ENCODE assay signal across 12 mouse cellular contexts in genomic region chr19:17650831-17651502, GRCm38 (mm10).
DNase-seq lines count a peak whose midpoint lies in the region; ATAC-seq and TF ChIP-seq lines count a peak whose summit lies in the region.
"Had no signal": no experiment of that assay in that cellular context is flagged by ENCODE, and none has a peak within 500 bp of the region (broad histone marks: within the 10 kb centered on the region; RNA-seq: fewer than 3 reads in every experiment).

No protein-coding gene starts in this region.

- no peaks in the 10 kb centered on the region for H3K9me3 ChIP-seq in embryonic facial prominence, embryonic 11.5 days (replicated peaks; ENCODE audit: control insufficient read depth, low read length)
- H3K9me3 ChIP-seq in neural tube, embryonic 11.5 days (ENCODE audit: control insufficient read depth, low read length) = no peaks in the 10 kb centered on the region
- H3K9me3 ChIP-seq: embryonic facial prominence, embryonic 15.5 days; heart, embryonic 15.5 days had no signal

- ATAC-seq in embryonic facial prominence, embryonic 11.5 days (replicated peaks; ENCODE audit: insufficient number of reproducible peaks, low FRiP score, low TSS enrichment, low read depth) = 0 out of 2 replicates have a peak, but pooled peaks have one; percentile 57
- peak; percentile 89 for ATAC-seq in neural tube, embryonic 11.5 days (ENCODE audit: insufficient read depth, low FRiP score, low TSS enrichment)
- ATAC-seq: CD4-positive, CD25-positive, alpha-beta regulatory T cell, adult 4 months had no signal

- H3K27me3 ChIP-seq in embryonic facial prominence, embryonic 11.5 days (ENCODE audit: control insufficient read depth, insufficient read depth, low read length) = no peaks in the 10 kb centered on the region
- no peaks in the 10 kb centered on the region for H3K27me3 ChIP-seq in neural tube, embryonic 11.5 days (ENCODE audit: control insufficient read depth, insufficient read depth, low read length)
- H3K27me3 ChIP-seq in thymus, adult 2 months (ENCODE audit: control insufficient read depth, insufficient read depth, low read length) = no peaks in the 10 kb centered on the region
- H3K27me3 ChIP-seq: embryonic facial prominence, embryonic 15.5 days; heart, embryonic 15.5 days had no signal

- DNase-seq in kidney, adult 11 months = peak; percentile 18
- DNase-seq in kidney, adult 18-20 months = no peak
- DNase-seq in embryonic facial prominence, embryonic 11.5 days (ENCODE audit: low spot score) = peak; percentile 15
- DNase-seq in kidney, adult 9 months = peak; percentile 11
- peak; percentile 63 for DNase-seq in neural tube, embryonic 11.5 days (ENCODE audit: low spot score)
- DNase-seq in gastrocnemius, postnatal 25 days = no peak
- DNase-seq in left cerebral cortex, postnatal 14 days (ENCODE audit: low spot score in 2 of 2) = no peak
- no peak for DNase-seq in thymus, adult 2 months
- DNase-seq: thymus, postnatal 25 days had no signal

- H3K4me1 ChIP-seq in embryonic facial prominence, embryonic 11.5 days (ENCODE audit: control insufficient read depth, insufficient read depth, low read length) = no peaks in the 10 kb centered on the region; the same call in 1 of the 2 replicates
- no peaks in the 10 kb centered on the region for H3K4me1 ChIP-seq in neural tube, embryonic 11.5 days (ENCODE audit: control insufficient read depth, insufficient read depth, low read length)
- no peaks in the 10 kb centered on the region for H3K4me1 ChIP-seq in thymus, adult 2 months (replicated peaks; ENCODE audit: control insufficient read depth, insufficient read depth, low read length)
- H3K4me1 ChIP-seq: heart, embryonic 15.5 days had no signal

- H3K36me3 ChIP-seq in embryonic facial prominence, embryonic 11.5 days (replicated peaks; ENCODE audit: control insufficient read depth, insufficient read depth, low read depth, low read length) = no peaks in the 10 kb centered on the region
- no peaks in the 10 kb centered on the region for H3K36me3 ChIP-seq in neural tube, embryonic 11.5 days (ENCODE audit: control insufficient read depth, insufficient read depth, low read length)
- no peaks in the 10 kb centered on the region for H3K36me3 ChIP-seq in thymus, adult 2 months (ENCODE audit: control insufficient read depth, insufficient read depth, low read length)
- H3K36me3 ChIP-seq: embryonic facial prominence, embryonic 15.5 days; heart, embryonic 15.5 days had no signal

- no peak overlapping the region for H3K4me3 ChIP-seq in embryonic facial prominence, embryonic 11.5 days (ENCODE audit: low read depth, low read length)
- H3K4me3 ChIP-seq in neural tube, embryonic 11.5 days (ENCODE audit: low read depth, low read length) = no peak overlapping the region
- H3K4me3 ChIP-seq in thymus, adult 2 months (ENCODE audit: control insufficient read depth, insufficient read depth, low read length) = no peak overlapping the region
- H3K4me3 ChIP-seq: embryonic facial prominence, embryonic 15.5 days; heart, embryonic 15.5 days had no signal

- H3K4me2 ChIP-seq in embryonic facial prominence, embryonic 11.5 days (ENCODE audit: low read depth, low read length) = no peak overlapping the region
- no peak overlapping the region for H3K4me2 ChIP-seq in neural tube, embryonic 11.5 days (ENCODE audit: low read depth)
- H3K4me2 ChIP-seq: embryonic facial prominence, embryonic 15.5 days; heart, embryonic 15.5 days had no signal

- no peak for TF ChIP-seq CTCF in thymus, adult 2 months (IDR thresholded peaks at IDR 0.05; ENCODE audit: borderline replicate concordance, control insufficient read depth, extremely low read depth, insufficient read depth, low read length, poor library complexity)

- no peak overlapping the region for H3K27ac ChIP-seq in embryonic facial prominence, embryonic 11.5 days (replicated peaks; ENCODE audit: low read depth, low read length)
- H3K27ac ChIP-seq in neural tube, embryonic 11.5 days (ENCODE audit: low read depth, low read length) = no peak overlapping the region
- H3K27ac ChIP-seq in thymus, adult 2 months (ENCODE audit: control insufficient read depth, insufficient read depth, low read length) = no peak overlapping the region
- H3K27ac ChIP-seq: heart, embryonic 15.5 days had no signal

- 35% methylated on average over 5 of the region's 5 CpGs for WGBS in embryonic facial prominence, embryonic 11.5 days
- 6% methylated on average over 5 of the region's 5 CpGs for WGBS in neural tube, embryonic 11.5 days
- 17% methylated on average over 5 of the region's 5 CpGs for WGBS in thymus, adult 2 months

- no peak overlapping the region for H3K9ac ChIP-seq in embryonic facial prominence, embryonic 11.5 days (replicated peaks; ENCODE audit: low read length)
- H3K9ac ChIP-seq in neural tube, embryonic 11.5 days (ENCODE audit: low read length) = no peak overlapping the region
- H3K9ac ChIP-seq: embryonic facial prominence, embryonic 15.5 days; heart, embryonic 15.5 days had no signal

- intact Hi-C loops in left cerebral cortex, postnatal 14 days (cut with DNase I) = no loop called here

- TF ChIP-seq POLR2A in thymus, adult 2 months (IDR thresholded peaks at IDR 0.05; ENCODE audit: control insufficient read depth, extremely low read depth, insufficient read depth, low read length, poor library complexity) = no peak

Comparison
In these comparisons a context has a peak if more than half of its experiments do, and no peak if none do; other contexts are left out.
1. DNase-seq: peak in kidney, adult 11 months (single experiment), embryonic facial prominence, embryonic 11.5 days (single experiment), kidney, adult 9 months (single experiment) and neural tube, embryonic 11.5 days (single experiment); none in kidney, adult 18-20 months (single experiment), gastrocnemius, postnatal 25 days (single experiment), left cerebral cortex, postnatal 14 days (0 of 2) and thymus, adult 2 months (single experiment).